Mouse (Mus musculus) liver, postnatal 0 days (tissue): ENCODE data around the gene Cyb561. TPM values are rescaled to one million over a fixed set of nuclear protein-coding genes. Genes with fewer than 3 reads are reported as not detected.

Experiments used
- ATAC-seq: fragments of 200-750 bp; cut with Nextera tagmentation; 2 replicates; pipeline ENCODE4 v1.8.0; 2017; ENCODE audit warnings: mild to moderate bottlenecking, moderate library complexity
- DNase-seq: peaks from one replicate; pipeline ENCODE4 v3.0.0-alpha.2; 2016
- H3K27ac ChIP-seq: fragments of 300-500 bp; sonication (generic); 2 replicates; pipeline ENCODE4 v1.5.1; 2014; ENCODE audit warnings: antibody characterized with exemption, moderate library complexity, mild to moderate bottlenecking, low read depth
- H3K27me3 ChIP-seq: fragments of 300-500 bp; sonication (generic); 2 replicates; pipeline ENCODE4 v1.6.1; 2014; ENCODE audit warnings: low read length, control low read depth, mixed read lengths; ENCODE audit not compliant: insufficient read depth
- H3K36me3 ChIP-seq: fragments of 300-500 bp; sonication (generic); replicated peaks from 2 replicates; pipeline ENCODE4 v1.6.1; 2014; ENCODE audit warnings: mild to moderate bottlenecking, control low read depth, low read length, moderate library complexity, mixed read lengths; ENCODE audit not compliant: insufficient read depth
- H3K4me1 ChIP-seq: fragments of 300-500 bp; sonication (generic); 2 replicates; pipeline ENCODE4 v1.6.1; 2014; ENCODE audit warnings: antibody characterized with exemption, mild to moderate bottlenecking, control low read depth; ENCODE audit not compliant: insufficient read depth
- H3K4me2 ChIP-seq: fragments of 300-500 bp; sonication (generic); 2 replicates; pipeline ENCODE4 v1.6.1; 2014; ENCODE audit warnings: low read depth, mild to moderate bottlenecking, low read length, moderate library complexity, mixed read lengths
- H3K4me3 ChIP-seq: fragments of 300-500 bp; sonication (generic); 2 replicates; pipeline ENCODE4 v1.5.1; 2014; ENCODE audit warnings: low read depth, low read length
- H3K9ac ChIP-seq: fragments of 300-500 bp; sonication (generic); replicated peaks from 2 replicates; pipeline ENCODE4 v1.6.1; 2014; ENCODE audit warnings: mild to moderate bottlenecking, moderate library complexity
- H3K9me3 ChIP-seq: fragments of 300-500 bp; sonication (generic); 2 replicates; pipeline ENCODE4 v1.6.1; 2016; ENCODE audit warnings: mild to moderate bottlenecking, control low read depth, low read length, mixed read lengths
- CTCF ChIP-seq: sonication (generic); IDR thresholded peaks from 2 replicates; pipeline ENCODE4 v1.5.1; 2016; ENCODE audit warnings: antibody characterized with exemption, low read depth
- EP300 ChIP-seq: IDR thresholded peaks from 2 replicates; pipeline ENCODE4 v1.6.1; 2016; ENCODE audit warnings: antibody characterized with exemption, low read depth, mild to moderate bottlenecking
- WGBS: fragments of 180-500 bp; shearing (Covaris S2); extraction: QIAGEN DNeasy Blood & Tissue Kit; methylation state at CpG from one replicate; pipeline ENCODE4 v1.1.7; 2014; ENCODE audit not compliant: insufficient replicate concordance; 5-methylcytosine and 5-hydroxymethylcytosine counted together
- polyA plus RNA-seq: library from polyadenylated mRNA; unstranded; fragments of >200 nt; fragmentation: Nextera tagmentation; extraction: Ambion mirVana; gene quantifications from 2 replicates; pipeline ENCODE4 v1.2.1, GENCODE M21; 2015

Gene Cyb561
- polyA plus RNA-seq, 1 experiment from 2014 or later: 0.96 TPM

- Histone ChIP-seq H3K27me3 (no peaks in the 10 kb centered on the region), H3K27ac (no peak overlapping the region), H3K36me3 (no peaks in the 10 kb centered on the region), H3K4me3 (no peak overlapping the region), H3K4me1 (no peaks in the 10 kb centered on the region), H3K9me3 (no peaks in the 10 kb centered on the region), H3K4me2 (no peak overlapping the region), H3K9ac (no peak overlapping the region)
- DNase-seq: no peak
- ATAC-seq: no peak
- TF ChIP-seq EP300 (no peak), CTCF (no peak)
- WGBS: 79% methylated on average over 8 of the region's 8 CpGs
Measured at GRCm38 (mm10) chr11:105908926-105909325, 44.2 kb downstream of the Cyb561 start.

GRCm38 (mm10) chr11:105907381-105907780 lies 45.8 kb downstream of the Cyb561 start:
- TF ChIP-seq EP300 (no peak), CTCF (no peak)
- no peaks in the 10 kb centered on the region for H3K9me3 ChIP-seq
- no peaks in the 10 kb centered on the region for H3K36me3 ChIP-seq
- no peak for ATAC-seq
- no peak overlapping the region for H3K27ac ChIP-seq
- H3K4me1 ChIP-seq: no peaks in the 10 kb centered on the region
- H3K9ac ChIP-seq: no peak overlapping the region
- no peak overlapping the region for H3K4me3 ChIP-seq
- H3K4me2 ChIP-seq: no peak overlapping the region
- no peak for DNase-seq
- no peaks in the 10 kb centered on the region for H3K27me3 ChIP-seq
- WGBS: 69% methylated on average over 1 of the region's 1 CpGs

GRCm38 (mm10) chr11:105905529-105906213 lies 47.5 kb downstream of the Cyb561 start:
- DNase-seq: no peak
- H3K27me3 ChIP-seq: no peaks in the 10 kb centered on the region
- no peak overlapping the region for H3K27ac ChIP-seq
- ATAC-seq: peak; percentile 81
- no peak overlapping the region for H3K4me3 ChIP-seq
- no peak overlapping the region for H3K4me2 ChIP-seq
- TF ChIP-seq EP300 (no peak), CTCF (no peak)
- no peaks in the 10 kb centered on the region for H3K9me3 ChIP-seq
- H3K36me3 ChIP-seq: no peaks in the 10 kb centered on the region
- WGBS: 61% methylated on average over 4 of the region's 4 CpGs
- H3K4me1 ChIP-seq: no peaks in the 10 kb centered on the region
- H3K9ac ChIP-seq: no peak overlapping the region

- Histone ChIP-seq H3K9me3 (no peaks in the 10 kb centered on the region), H3K9ac (no peak overlapping the region), H3K27me3 (no peaks in the 10 kb centered on the region), H3K27ac (no peak overlapping the region), H3K36me3 (no peaks in the 10 kb centered on the region), H3K4me3 (no peak overlapping the region), H3K4me2 (no peak overlapping the region), H3K4me1 (no peaks in the 10 kb centered on the region)
- DNase-seq: no peak
- ATAC-seq: no peak
- WGBS: 62% methylated on average over 1 of the region's 1 CpGs
- TF ChIP-seq EP300 (no peak), CTCF (no peak)
Measured at GRCm38 (mm10) chr11:105902956-105903355, 50.2 kb downstream of the Cyb561 start.

- Histone ChIP-seq H3K36me3 (no peaks in the 10 kb centered on the region), H3K9ac (no peak overlapping the region), H3K4me2 (no peak overlapping the region), H3K27me3 (no peaks in the 10 kb centered on the region), H3K27ac (no peak overlapping the region), H3K9me3 (no peaks in the 10 kb centered on the region), H3K4me1 (no peaks in the 10 kb centered on the region), H3K4me3 (no peak overlapping the region)
- WGBS: 30% methylated on average over 2 of the region's 2 CpGs
- ATAC-seq (no peak), DNase-seq (no peak)
- TF ChIP-seq CTCF: no peak
- 0 out of 2 replicates have a peak, but pooled peaks have one; percentile 14 for TF ChIP-seq EP300
Measured at GRCm38 (mm10) chr11:105901501-105901900, 51.6 kb downstream of the Cyb561 start.

GRCm38 (mm10) chr11:105899151-105899550 lies 54.0 kb downstream of the Cyb561 start:
- DNase-seq (no peak), ATAC-seq (no peak)
- no peak for TF ChIP-seq EP300
- no peak for TF ChIP-seq CTCF
- Histone ChIP-seq H3K9me3 (no peaks in the 10 kb centered on the region), H3K27me3 (no peaks in the 10 kb centered on the region), H3K36me3 (no peaks in the 10 kb centered on the region), H3K27ac (no peak overlapping the region), H3K9ac (no peak overlapping the region), H3K4me3 (no peak overlapping the region), H3K4me1 (no peaks in the 10 kb centered on the region), H3K4me2 (no peak overlapping the region)
- WGBS: 46% methylated on average over 1 of the region's 1 CpGs
